In genomic region chr2:150904272-150904935, GRCm38 (mm10) we compare ENCODE assay signal across 8 mouse cellular contexts. TPM values are rescaled to one million over a fixed set of nuclear protein-coding genes. Genes with fewer than 3 reads are reported as not detected.
DNase-seq lines count a peak whose midpoint lies in the region; ATAC-seq lines count a peak whose summit lies in the region.

Gene Abhd12 (minus strand): TSS chr2:150904741.

- intact Hi-C loops in gastrocnemius, postnatal 14 days (cut with DNase I; ENCODE audit: low total_unique reads): loop anchor here (10.0 kb wide), 1 partner anchor 120 kb away; the partner anchor contains the start of gene Pygb
- intact Hi-C loops in left cerebral cortex, postnatal 10 days (cut with DNase I): loop anchor here (5.0 kb wide), 3 partner anchors 42 to 72 kb away; no protein-coding TSS in a partner anchor

- peak; percentile 94 for ATAC-seq in inflammation-experienced regulatory T-cells, adult 6 months
- ATAC-seq in megakaryocyte-erythroid progenitor cell, adult 5-6 weeks (replicated peaks; ENCODE audit: low FRiP score, low TSS enrichment, poor library complexity, severe bottlenecking): peak; percentile 93

- DNase-seq in adipocyte (ENCODE audit: low spot score): peak; percentile 96
- DNase-seq in embryo, embryonic 10 days (ENCODE audit: low spot score): peak; percentile 96
- DNase-seq in gastrocnemius, postnatal 14 days: peak; percentile 99
- DNase-seq in left cerebral cortex, postnatal 10 days (ENCODE audit: extremely low spot score in 1 of 2, low spot score in 2 of 2): peak; percentile 95 to 100
- DNase-seq in right cerebral cortex, postnatal 25 days: peak; percentile 99
- DNase-seq in urinary bladder, postnatal 4 days (ENCODE audit: low spot score in 2 of 2): peak; percentile 97 to 99

RNA-seq across cellular contexts. Expression of gene Abhd12, which starts in this region (rescaled TPM):
- total RNA-seq in gastrocnemius, postnatal 14 days (2021): 10 to 100 TPM; 23.2 to 26.7 TPM
- polyA plus RNA-seq in inflammation-experienced regulatory T-cells, adult 6 months (2017; shearing (Covaris generic)): 10 to 100 TPM in 2 of 3 experiments, 1 to 10 TPM in 1; 8.9 to 20.2 (median 18.5) TPM
- 100 to 1,000 TPM; 184 to 197 TPM for total RNA-seq in left cerebral cortex, postnatal 10 days (2021)
- 9.5 and 13.2 TPM in 2 replicates for total RNA-seq in megakaryocyte-erythroid progenitor cell, adult 5-6 weeks (2014; fragmentation: Nextera tagmentation)
- 21.8 and 45.1 TPM in 2 replicates for total RNA-seq in megakaryocyte-erythroid progenitor cell, adult 5-6 weeks (2017)

Comparison
In these comparisons a context has a peak if more than half of its experiments do, and no peak if none do; other contexts are left out.
1. Peak in every context shown above with its lines: DNase-seq and ATAC-seq.
2. RNA of gene Abhd12 (total RNA-seq): 184 to 197 TPM in left cerebral cortex, postnatal 10 days; 9.5 to 45.1 TPM in megakaryocyte-erythroid progenitor cell, adult 5-6 weeks and 23.2 to 26.7 TPM in gastrocnemius, postnatal 14 days; every median in the first group is over 4 times any median in the second.